Mouse (Mus musculus) forebrain, embryonic 13.5 days (tissue): ENCODE measurements around the gene Arhgap42. TPM values are rescaled to one million over a fixed set of nuclear protein-coding genes. Genes with fewer than 3 reads are reported as not detected.

Source experiments
- ATAC-seq: fragments of 200-750 bp; cut with Nextera tagmentation; 2 replicates; pipeline ENCODE4 v1.8.0; 2017
- H3K27ac ChIP-seq: fragments of 300-500 bp; sonication (generic); 2 replicates; pipeline ENCODE4 v1.5.1; 2015; ENCODE audit warnings: inconsistent platforms, mild to moderate bottlenecking, moderate library complexity
- H3K27me3 ChIP-seq: fragments of 300-500 bp; sonication (generic); 2 replicates; pipeline ENCODE4 v1.6.1; 2015; ENCODE audit warnings: mild to moderate bottlenecking, inconsistent platforms
- H3K36me3 ChIP-seq: fragments of 300-500 bp; sonication (generic); 2 replicates; pipeline ENCODE4 v1.6.1; 2015; ENCODE audit warnings: mild to moderate bottlenecking, inconsistent platforms; ENCODE audit not compliant: poor library complexity, severe bottlenecking
- H3K4me1 ChIP-seq: fragments of 300-500 bp; sonication (generic); 2 replicates; pipeline ENCODE4 v1.6.1; 2015; ENCODE audit warnings: inconsistent platforms
- H3K4me2 ChIP-seq: fragments of 300-500 bp; sonication (generic); 2 replicates; pipeline ENCODE4 v1.6.1; 2015; ENCODE audit warnings: inconsistent platforms, mild to moderate bottlenecking, moderate library complexity
- H3K4me3 ChIP-seq: fragments of 300-500 bp; sonication (generic); 2 replicates; pipeline ENCODE4 v1.5.1; 2015; ENCODE audit warnings: mild to moderate bottlenecking, inconsistent platforms
- H3K9ac ChIP-seq: fragments of 300-500 bp; sonication (generic); 2 replicates; pipeline ENCODE4 v1.6.1; 2015; ENCODE audit warnings: mild to moderate bottlenecking, inconsistent platforms
- H3K9me3 ChIP-seq: fragments of 300-500 bp; sonication (generic); replicated peaks from 2 replicates; pipeline ENCODE4 v1.6.1; 2016; ENCODE audit warnings: inconsistent platforms
- WGBS: fragments of 180-500 bp; shearing (Covaris S2); methylation state at CpG from one replicate; pipeline ENCODE4 v1.1.7; 2015; 5-methylcytosine and 5-hydroxymethylcytosine counted together
- polyA plus RNA-seq: library from polyadenylated mRNA; unstranded; fragments of >200 nt; fragmentation: Nextera tagmentation; extraction: Ambion mirVana; gene quantifications from 2 replicates; pipeline ENCODE4 v1.2.1, GENCODE M21; 2015

Gene Arhgap42
- polyA plus RNA-seq, 1 experiment from 2014 or later: 22.9 TPM

DNA sequence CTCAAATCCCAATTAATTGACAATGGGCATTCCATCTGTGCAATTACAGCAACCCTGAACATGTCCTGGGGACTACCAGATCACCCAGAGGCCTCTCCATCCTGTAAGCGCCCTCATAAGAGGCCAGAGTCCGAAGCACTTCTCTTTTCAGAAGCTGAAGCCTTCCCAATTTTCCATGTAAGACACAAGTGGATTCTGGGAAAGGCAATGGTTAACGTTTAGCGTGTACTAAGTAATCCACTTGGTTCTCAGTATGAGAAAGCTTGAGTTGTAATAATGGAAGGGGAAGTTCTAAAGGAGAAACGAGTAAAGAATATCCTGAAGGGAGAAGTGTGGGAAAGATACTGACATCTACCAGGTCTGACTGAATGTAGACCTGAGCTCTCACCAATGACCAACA, 1.4 kb downstream of the Arhgap42 start:
- Histone ChIP-seq H3K9me3 (no peaks in the 10 kb centered on the region), H3K9ac (0 out of 2 replicates have a peak overlapping the region, but pooled peaks have one; percentile 93), H3K27me3 (no peaks in the 10 kb centered on the region), H3K27ac (no peak overlapping the region), H3K4me2 (peak overlapping the region; percentile 73), H3K4me1 (peaks cover 16% of the 10 kb centered on the region), H3K4me3 (peak overlapping the region; percentile 83), H3K36me3 (no peaks in the 10 kb centered on the region)
- 39% methylated on average over 5 of the region's 5 CpGs for WGBS
- ATAC-seq: no peak

DNA sequence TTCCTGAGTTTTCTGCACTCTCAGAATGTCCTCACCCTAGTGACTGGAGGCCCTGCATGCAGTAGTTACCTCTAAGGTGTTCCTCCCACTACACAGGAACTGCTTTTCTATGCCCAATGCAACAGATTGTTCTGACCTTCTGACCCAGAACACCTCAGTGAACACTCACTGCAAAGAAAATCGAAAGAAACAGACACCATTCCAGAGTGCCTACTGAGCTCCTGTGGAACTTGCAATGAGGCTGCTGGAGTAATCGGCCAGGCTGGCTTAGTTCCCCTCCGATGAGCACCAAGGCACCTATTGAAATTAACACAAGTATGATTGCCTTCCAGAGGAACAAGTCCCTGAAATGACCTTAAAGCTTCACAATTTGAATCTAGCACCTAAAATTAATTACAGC, 9.2 kb downstream of the Arhgap42 start:
- Histone ChIP-seq H3K36me3 (no peaks in the 10 kb centered on the region), H3K4me3 (no peak overlapping the region), H3K27ac (no peak overlapping the region), H3K9me3 (no peaks in the 10 kb centered on the region), H3K9ac (no peak overlapping the region), H3K4me1 (no peaks in the 10 kb centered on the region), H3K4me2 (no peak overlapping the region), H3K27me3 (no peaks in the 10 kb centered on the region)
- no peak for ATAC-seq
- 25% methylated on average over 3 of the region's 3 CpGs for WGBS

DNA sequence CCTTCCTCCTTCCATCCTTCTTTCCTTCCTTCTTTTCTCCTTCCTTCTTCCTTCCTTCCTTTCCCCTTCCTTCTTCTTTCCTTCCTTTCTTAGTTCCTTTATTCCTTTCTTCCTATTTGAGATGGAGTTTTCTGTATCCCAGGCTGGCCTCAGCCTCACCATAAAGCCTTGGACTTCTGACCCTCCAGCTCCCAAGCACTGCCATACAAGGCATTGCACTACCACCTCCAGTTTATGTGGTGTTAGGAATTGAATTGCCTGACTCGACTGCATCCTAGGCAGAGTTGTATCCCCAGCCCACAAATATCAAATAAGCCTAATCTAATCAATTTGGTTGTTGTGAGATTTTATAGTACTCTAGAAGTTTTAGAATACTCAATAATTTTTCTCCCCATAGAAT, 14.1 kb downstream of the Arhgap42 start:
- 86% methylated on average over 1 of the region's 1 CpGs for WGBS
- H3K9ac ChIP-seq: no peak overlapping the region
- H3K4me3 ChIP-seq: no peak overlapping the region
- peaks cover 4% of the 10 kb centered on the region; the same call in 1 of the 2 replicates for H3K4me1 ChIP-seq
- H3K4me2 ChIP-seq: no peak overlapping the region
- H3K27ac ChIP-seq: no peak overlapping the region
- no peaks in the 10 kb centered on the region for H3K9me3 ChIP-seq
- H3K36me3 ChIP-seq: no peaks in the 10 kb centered on the region
- no peaks in the 10 kb centered on the region for H3K27me3 ChIP-seq
- ATAC-seq: no peak

GRCm38 (mm10) chr9:9223384-9223783, 15.5 kb downstream of the Arhgap42 start:
- H3K27ac ChIP-seq: no peak overlapping the region
- no peak overlapping the region for H3K4me3 ChIP-seq
- 55% methylated on average over 3 of the region's 3 CpGs for WGBS
- H3K4me2 ChIP-seq: no peak overlapping the region
- ATAC-seq: no peak
- no peaks in the 10 kb centered on the region for H3K27me3 ChIP-seq
- H3K9me3 ChIP-seq: no peaks in the 10 kb centered on the region
- no peaks in the 10 kb centered on the region for H3K36me3 ChIP-seq
- peaks cover 4% of the 10 kb centered on the region; the same call in 1 of the 2 replicates for H3K4me1 ChIP-seq
- H3K9ac ChIP-seq: no peak overlapping the region

DNA sequence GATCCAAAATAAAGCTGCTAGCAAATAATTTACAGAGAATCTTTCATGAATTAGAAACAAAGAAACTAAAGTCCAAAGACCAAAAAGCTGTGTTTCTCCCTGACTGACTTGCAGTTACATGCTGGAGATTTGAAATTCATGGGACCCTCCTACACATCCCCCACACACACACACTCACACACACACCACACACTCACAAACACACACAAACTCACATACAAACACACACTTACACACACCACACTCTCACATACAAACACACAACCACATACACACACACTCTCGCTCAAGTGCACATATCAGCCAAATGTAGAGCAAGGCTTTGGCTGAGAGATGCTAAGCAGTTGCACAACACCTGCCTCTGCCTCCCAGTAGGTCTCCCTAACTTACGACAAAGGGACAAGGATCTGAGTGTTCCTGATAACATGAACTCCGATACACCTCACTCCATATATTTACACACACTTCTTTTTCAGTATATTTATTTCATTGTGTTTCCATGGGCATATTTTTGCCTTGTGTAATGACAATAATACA, 16.9 kb downstream of the Arhgap42 start:
- no peak overlapping the region for H3K4me2 ChIP-seq
- H3K9me3 ChIP-seq: no peaks in the 10 kb centered on the region
- H3K9ac ChIP-seq: no peak overlapping the region
- no peaks in the 10 kb centered on the region for H3K27me3 ChIP-seq
- ATAC-seq: no peak
- H3K4me3 ChIP-seq: no peak overlapping the region
- no peak overlapping the region for H3K27ac ChIP-seq
- no peaks in the 10 kb centered on the region for H3K36me3 ChIP-seq
- H3K4me1 ChIP-seq: peaks cover 4% of the 10 kb centered on the region; the same call in 1 of the 2 replicates
- 84% methylated on average over 3 of the region's 3 CpGs for WGBS

- Histone ChIP-seq H3K4me3 (no peak overlapping the region), H3K27me3 (no peaks in the 10 kb centered on the region), H3K9me3 (no peaks in the 10 kb centered on the region), H3K4me2 (no peak overlapping the region), H3K36me3 (no peaks in the 10 kb centered on the region), H3K4me1 (peaks cover 4% of the 10 kb centered on the region; the same call in 1 of the 2 replicates), H3K27ac (no peak overlapping the region), H3K9ac (no peak overlapping the region)
- no peak for ATAC-seq
- WGBS: 91% methylated on average over 4 of the region's 4 CpGs
Observed at GRCm38 (mm10) chr9:9221185-9221584, 17.7 kb downstream of the Arhgap42 start.

DNA sequence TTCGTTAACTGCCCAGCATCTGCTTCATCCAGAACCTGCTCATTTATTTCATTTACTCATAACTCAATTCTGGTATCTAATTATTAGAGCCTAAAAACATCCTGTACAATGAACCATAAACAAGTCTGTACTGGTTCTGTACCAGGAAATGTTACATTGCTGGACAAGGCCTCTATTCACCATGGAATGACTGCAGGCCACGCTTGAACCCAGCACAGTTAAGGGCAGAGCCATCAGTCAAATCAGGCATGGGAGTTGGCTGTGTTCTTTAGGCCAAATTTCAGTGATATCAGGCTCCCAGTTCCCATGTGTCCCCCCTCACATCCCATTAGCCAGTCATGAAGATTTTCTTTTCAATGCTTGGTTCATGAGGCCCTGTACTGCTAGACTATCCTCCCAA, 20.6 kb downstream of the Arhgap42 start:
- Histone ChIP-seq H3K4me1 (peaks cover 4% of the 10 kb centered on the region; the same call in 1 of the 2 replicates), H3K9ac (no peak overlapping the region), H3K4me3 (no peak overlapping the region), H3K27me3 (no peaks in the 10 kb centered on the region), H3K27ac (no peak overlapping the region), H3K9me3 (no peaks in the 10 kb centered on the region), H3K36me3 (no peaks in the 10 kb centered on the region), H3K4me2 (no peak overlapping the region)
- ATAC-seq: no peak
- 86% methylated on average over 2 of the region's 2 CpGs for WGBS

DNA sequence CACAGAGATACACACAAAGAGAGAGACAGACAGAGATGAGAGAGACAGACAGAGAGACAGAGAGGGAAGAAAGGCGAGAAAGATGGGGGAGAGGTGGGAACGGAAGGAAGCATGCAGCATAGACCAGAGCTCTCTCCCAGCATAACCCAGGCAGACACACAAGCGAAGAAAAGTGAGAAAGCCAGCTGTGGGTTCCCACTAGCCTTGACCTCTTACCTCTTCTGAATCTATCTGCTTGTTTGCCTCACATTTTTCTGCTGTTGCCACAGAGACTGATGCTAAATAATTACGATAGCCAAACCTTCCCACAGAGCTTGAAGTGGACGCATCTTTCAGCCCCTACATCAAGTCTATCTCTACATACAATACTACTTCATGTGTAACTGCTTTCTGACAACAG, 24.1 kb downstream of the Arhgap42 start:
- Histone ChIP-seq H3K4me1 (peaks cover 4% of the 10 kb centered on the region; the same call in 1 of the 2 replicates), H3K4me3 (no peak overlapping the region), H3K36me3 (no peaks in the 10 kb centered on the region), H3K27ac (no peak overlapping the region), H3K4me2 (no peak overlapping the region), H3K9me3 (no peaks in the 10 kb centered on the region), H3K27me3 (no peaks in the 10 kb centered on the region), H3K9ac (no peak overlapping the region)
- 62% methylated on average over 5 of the region's 5 CpGs for WGBS
- no peak for ATAC-seq

- H3K4me1 ChIP-seq: peaks cover 4% of the 10 kb centered on the region; the same call in 1 of the 2 replicates
- no peak overlapping the region for H3K4me2 ChIP-seq
- no peak for ATAC-seq
Observed at GRCm38 (mm10) chr9:9214296-9214695, 24.6 kb downstream of the Arhgap42 start.

DNA sequence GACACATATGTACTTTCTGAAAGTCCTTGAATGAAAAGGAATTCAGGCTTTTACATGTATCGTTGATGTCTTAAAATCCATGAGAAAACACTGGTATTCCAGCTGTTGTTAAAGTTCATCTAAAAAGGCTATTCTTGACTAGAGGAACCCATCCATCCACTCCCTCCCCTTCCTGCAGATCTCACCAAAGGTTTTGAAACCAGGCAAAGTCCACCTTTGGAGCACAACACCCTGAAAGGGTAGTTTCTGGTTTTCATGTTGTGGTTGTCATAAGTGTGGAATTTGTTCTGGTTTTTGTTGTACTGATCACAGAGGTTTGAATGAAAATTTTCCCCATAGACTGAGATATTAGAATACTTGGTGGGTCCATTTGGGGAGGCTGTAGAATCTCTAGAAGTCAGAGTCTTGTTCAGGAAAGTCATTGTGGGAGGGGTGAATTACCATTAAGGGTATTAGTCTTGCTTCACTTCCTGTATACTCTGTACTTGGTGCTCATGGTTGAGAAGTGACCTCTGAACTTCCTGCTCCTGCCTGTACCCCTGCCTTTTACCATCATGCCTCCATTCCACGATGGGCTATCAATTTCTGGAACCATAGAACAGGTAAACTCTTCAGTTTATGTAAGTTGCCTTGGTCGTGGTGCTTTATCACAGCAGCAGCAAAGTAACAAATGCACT, 27.4 kb downstream of the Arhgap42 start:
- Histone ChIP-seq H3K36me3 (no peaks in the 10 kb centered on the region), H3K27me3 (no peaks in the 10 kb centered on the region), H3K27ac (no peak overlapping the region), H3K9ac (no peak overlapping the region), H3K9me3 (no peaks in the 10 kb centered on the region), H3K4me3 (no peak overlapping the region), H3K4me2 (no peak overlapping the region), H3K4me1 (peaks cover 4% of the 10 kb centered on the region; the same call in 1 of the 2 replicates)
- 89% methylated on average over 3 of the region's 3 CpGs for WGBS
- no peak for ATAC-seq

More at GRCm38 (mm10) chr9:9214296-9214695, 24.6 kb downstream of the Arhgap42 start:
- Histone ChIP-seq H3K27me3 (no peaks in the 10 kb centered on the region), H3K27ac (no peak overlapping the region), H3K36me3 (no peaks in the 10 kb centered on the region), H3K9ac (no peak overlapping the region), H3K4me3 (no peak overlapping the region), H3K9me3 (no peaks in the 10 kb centered on the region)

DNA sequence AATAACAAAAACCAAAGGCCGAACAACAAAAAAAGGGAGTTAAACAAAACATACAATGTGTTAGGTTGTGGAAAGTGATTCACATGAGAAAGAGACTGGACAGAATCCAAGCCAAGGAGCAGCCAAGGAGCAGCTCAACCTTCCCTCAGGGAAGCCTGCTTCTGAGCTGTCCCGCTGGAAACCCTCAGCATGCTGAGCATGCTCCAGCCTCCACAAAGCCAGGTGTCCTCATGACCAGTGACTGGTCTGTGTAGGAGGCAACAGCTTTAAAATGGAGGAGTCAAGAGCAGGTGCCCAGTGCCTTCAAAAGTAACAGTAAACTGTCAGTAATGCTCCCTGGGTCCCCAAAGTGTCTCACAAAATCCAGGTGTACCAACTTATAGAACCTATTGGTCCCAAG, 28.4 kb downstream of the Arhgap42 start:
- no peak for ATAC-seq
- H3K27ac ChIP-seq: no peak overlapping the region
- no peak overlapping the region for H3K9ac ChIP-seq
- no peak overlapping the region for H3K4me3 ChIP-seq
- WGBS: 87% methylated on average over 2 of the region's 2 CpGs
- no peaks in the 10 kb centered on the region for H3K36me3 ChIP-seq
- H3K4me1 ChIP-seq: peaks cover 4% of the 10 kb centered on the region; the same call in 1 of the 2 replicates
- H3K27me3 ChIP-seq: no peaks in the 10 kb centered on the region
- no peak overlapping the region for H3K4me2 ChIP-seq
- H3K9me3 ChIP-seq: no peaks in the 10 kb centered on the region

DNA sequence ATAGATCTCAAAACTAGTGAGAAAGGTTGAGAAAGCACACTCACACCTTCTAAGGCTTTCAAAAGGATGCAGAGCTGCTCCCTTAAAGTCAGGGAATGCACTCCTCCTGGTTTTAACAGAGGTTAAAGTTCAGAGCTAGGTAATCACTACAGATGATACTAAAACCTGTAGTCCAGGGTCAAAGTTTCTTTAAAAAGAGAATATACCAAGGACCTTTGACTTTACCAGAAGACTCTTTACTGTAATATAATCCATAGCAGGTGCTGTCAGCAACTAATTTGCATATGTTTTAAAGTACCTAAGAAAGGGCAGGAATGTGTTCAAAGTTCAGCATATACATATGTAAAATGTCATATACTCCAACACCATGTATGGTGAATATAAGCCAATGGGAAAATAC, 30.7 kb downstream of the Arhgap42 start:
- Histone ChIP-seq H3K36me3 (no peaks in the 10 kb centered on the region), H3K9me3 (no peaks in the 10 kb centered on the region), H3K27me3 (no peaks in the 10 kb centered on the region), H3K9ac (no peak overlapping the region), H3K27ac (no peak overlapping the region), H3K4me2 (no peak overlapping the region), H3K4me1 (no peaks in the 10 kb centered on the region), H3K4me3 (no peak overlapping the region)
- no peak for ATAC-seq

DNA sequence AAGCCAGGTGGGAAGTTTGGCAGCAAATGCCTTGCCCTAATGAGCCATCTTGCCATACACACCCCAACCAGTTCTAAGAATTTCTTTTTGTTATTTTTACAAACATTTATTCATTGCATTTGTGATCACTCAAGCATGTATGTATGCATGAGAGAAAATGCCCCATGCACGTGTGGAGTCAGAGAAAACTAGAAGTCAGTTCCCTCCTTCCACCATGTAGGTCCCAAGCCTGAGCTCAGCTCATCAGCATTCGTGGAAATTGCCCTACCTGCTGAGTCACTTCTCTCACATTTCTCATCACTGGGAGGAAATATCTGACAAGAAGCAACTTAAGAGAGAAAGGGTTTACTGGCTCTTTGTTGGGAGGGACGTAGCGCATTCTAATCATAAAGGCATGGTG, 31.6 kb downstream of the Arhgap42 start:
- no peak overlapping the region for H3K4me2 ChIP-seq
- no peak for ATAC-seq
- H3K4me3 ChIP-seq: no peak overlapping the region
- H3K4me1 ChIP-seq: no peaks in the 10 kb centered on the region
- H3K9ac ChIP-seq: no peak overlapping the region
- H3K36me3 ChIP-seq: no peaks in the 10 kb centered on the region
- no peaks in the 10 kb centered on the region for H3K27me3 ChIP-seq
- no peak overlapping the region for H3K27ac ChIP-seq
- no peaks in the 10 kb centered on the region for H3K9me3 ChIP-seq
- 71% methylated on average over 4 of the region's 4 CpGs for WGBS
